Mouse (Mus musculus) heart, postnatal 0 days (tissue): ENCODE measurements around the gene Trpv4. TPM values are rescaled to one million over a fixed set of nuclear protein-coding genes. Genes with fewer than 3 reads are reported as not detected.
A peak's percentile ranks its signal among the peaks of the same experiment; 100 is the strongest.

Source experiments
- ATAC-seq: fragments of 200-750 bp; cut with Nextera tagmentation; 2 replicates; pipeline ENCODE4 v1.8.0; 2017; ENCODE audit warnings: low read depth, moderate number of reproducible peaks, moderate library complexity; ENCODE audit not compliant: insufficient read depth
- DNase-seq: peaks from one replicate; pipeline ENCODE4 v3.0.0-alpha.2; 2016; ENCODE audit warnings: low spot score
- H3K27ac ChIP-seq: fragments of 300-500 bp; sonication (generic); 2 replicates; pipeline ENCODE4 v1.5.1; 2014; ENCODE audit warnings: low read depth, mild to moderate bottlenecking
- H3K27me3 ChIP-seq: fragments of 300-500 bp; sonication (generic); 2 replicates; pipeline ENCODE4 v1.6.1; 2014; ENCODE audit warnings: low read length, mixed read lengths; ENCODE audit not compliant: control insufficient read depth, insufficient read depth
- H3K36me3 ChIP-seq: fragments of 300-500 bp; sonication (generic); replicated peaks from 2 replicates; pipeline ENCODE4 v1.6.1; 2014; ENCODE audit warnings: low read length, mixed read lengths; ENCODE audit not compliant: control insufficient read depth, insufficient read depth
- H3K4me1 ChIP-seq: fragments of 300-500 bp; sonication (generic); 2 replicates; pipeline ENCODE4 v1.6.1; 2014; ENCODE audit warnings: antibody characterized with exemption; ENCODE audit not compliant: control insufficient read depth, insufficient read depth
- H3K4me2 ChIP-seq: fragments of 300-500 bp; sonication (generic); 2 replicates; pipeline ENCODE4 v1.6.1; 2014; ENCODE audit warnings: low read depth, mild to moderate bottlenecking, low read length, moderate library complexity
- H3K4me3 ChIP-seq: fragments of 300-500 bp; sonication (generic); 2 replicates; pipeline ENCODE4 v1.5.1; 2014; ENCODE audit warnings: low read depth, low read length
- H3K9ac ChIP-seq: fragments of 300-500 bp; sonication (generic); replicated peaks from 2 replicates; pipeline ENCODE4 v1.6.1; 2014; ENCODE audit warnings: low read depth, low read length, mixed read lengths
- H3K9me3 ChIP-seq: fragments of 300-500 bp; sonication (generic); replicated peaks from 2 replicates; pipeline ENCODE4 v1.6.1; 2016; ENCODE audit warnings: low read length; ENCODE audit not compliant: control insufficient read depth
- CTCF ChIP-seq: IDR thresholded peaks from 2 replicates; pipeline ENCODE4 v1.5.1; 2016; ENCODE audit warnings: antibody characterized with exemption, control low read depth, low read depth
- EP300 ChIP-seq: IDR thresholded peaks from 2 replicates; pipeline ENCODE4 v1.6.1; 2016; ENCODE audit warnings: antibody characterized with exemption, low read depth
- WGBS: fragments of 180-500 bp; shearing (Covaris S2); extraction: QIAGEN DNeasy Blood & Tissue Kit; methylation state at CpG from one replicate; pipeline ENCODE4 v1.1.7; 2014; 5-methylcytosine and 5-hydroxymethylcytosine counted together
- polyA plus RNA-seq: library from polyadenylated mRNA; unstranded; fragments of >200 nt; fragmentation: Nextera tagmentation; extraction: Ambion mirVana; gene quantifications from 2 replicates; pipeline ENCODE4 v1.2.1, GENCODE M21; 2015
- total RNA-seq: library from RNA; depleted of rRNA; stranded (reverse); fragments of >200 nt; gene quantifications from 2 replicates; pipeline ENCODE4 v1.2.3, GENCODE M21; 2014; ENCODE audit warnings: low replicate concordance

Trpv4 gene
- total and polyA plus RNA-seq, 2 experiments from 2014 or later: 0.87 to 2.3 TPM

- H3K4me1 ChIP-seq: peaks cover 11% of the 10 kb centered on the region
- H3K36me3 ChIP-seq: no peaks in the 10 kb centered on the region
- H3K27ac ChIP-seq: no peak overlapping the region
- no peak overlapping the region for H3K9ac ChIP-seq
- no peaks in the 10 kb centered on the region for H3K9me3 ChIP-seq
- H3K4me2 ChIP-seq: no peak overlapping the region
- DNase-seq: no peak
- H3K27me3 ChIP-seq: peaks cover 72% of the 10 kb centered on the region
- TF ChIP-seq CTCF (no peak), EP300 (no peak)
- 63% methylated on average over 11 of the region's 15 CpGs for WGBS
- peak; percentile 37; the same call in 1 of the 2 replicates for ATAC-seq
- H3K4me3 ChIP-seq: no peak overlapping the region
These were observed 4.4 kb downstream of the Trpv4 start for GRCm38 (mm10) chr5:114653656-114654437.

DNA sequence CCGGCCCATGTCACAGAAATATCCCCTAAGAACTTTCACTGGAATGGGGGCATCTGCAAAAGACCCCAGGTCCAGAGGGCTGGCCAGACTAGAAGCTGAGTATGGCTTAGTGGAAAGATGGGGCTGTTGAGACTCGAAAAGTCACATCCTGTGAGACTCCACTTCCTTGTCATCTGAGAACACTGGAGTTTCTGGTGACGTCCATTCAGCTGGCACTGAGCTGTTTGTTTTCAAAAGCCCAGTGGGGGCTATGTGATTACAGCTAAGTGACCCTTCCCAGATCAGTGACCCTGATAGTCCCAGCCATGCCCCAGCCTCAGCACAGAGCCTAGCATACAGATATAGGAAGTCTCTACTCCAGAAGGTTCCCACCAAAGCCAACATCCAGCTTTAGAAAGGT is 6.8 kb downstream of the Trpv4 start:
- H3K9ac ChIP-seq: no peak overlapping the region
- TF ChIP-seq CTCF (no peak), EP300 (no peak)
- H3K9me3 ChIP-seq: no peaks in the 10 kb centered on the region
- no peak overlapping the region for H3K27ac ChIP-seq
- peaks cover 61% of the 10 kb centered on the region for H3K27me3 ChIP-seq
- no peak overlapping the region for H3K4me3 ChIP-seq
- no peak for DNase-seq
- H3K4me2 ChIP-seq: 0 out of 2 replicates have a peak overlapping the region, but pooled peaks have one; percentile 21
- no peaks in the 10 kb centered on the region for H3K36me3 ChIP-seq
- no peak for ATAC-seq
- peaks cover 16% of the 10 kb centered on the region for H3K4me1 ChIP-seq
- 22% methylated on average over 3 of the region's 3 CpGs for WGBS

GRCm38 (mm10) chr5:114651002-114651401 is 7.2 kb downstream of the Trpv4 start:
- no peak for ATAC-seq
- H3K4me3 ChIP-seq: no peak overlapping the region
- DNase-seq: no peak
- no peaks in the 10 kb centered on the region for H3K36me3 ChIP-seq
- H3K9me3 ChIP-seq: no peaks in the 10 kb centered on the region
- no peak for TF ChIP-seq EP300
- no peak for TF ChIP-seq CTCF
- H3K4me2 ChIP-seq: peak overlapping the region; percentile 21; the same call in 1 of the 2 replicates
- 44% methylated on average over 14 of the region's 14 CpGs for WGBS
- H3K27ac ChIP-seq: no peak overlapping the region
- peaks cover 16% of the 10 kb centered on the region for H3K4me1 ChIP-seq
- peaks cover 61% of the 10 kb centered on the region for H3K27me3 ChIP-seq
- no peak overlapping the region for H3K9ac ChIP-seq

- whole genome bisulfite sequencing: 66% methylated on average over 11 of the region's 11 CpGs
- ATAC-seq (no peak), DNase-seq (no peak)
- H3K9me3 ChIP-seq: no peaks in the 10 kb centered on the region
- H3K4me2 ChIP-seq: no peak overlapping the region
- peaks cover 49% of the 10 kb centered on the region for H3K27me3 ChIP-seq
- no peak overlapping the region for H3K4me3 ChIP-seq
- no peak overlapping the region; the same call in 1 of the 2 replicates for H3K27ac ChIP-seq
- no peak overlapping the region for H3K9ac ChIP-seq
- no peaks in the 10 kb centered on the region for H3K36me3 ChIP-seq
- TF ChIP-seq CTCF: no peak
- TF ChIP-seq EP300: no peak
- H3K4me1 ChIP-seq: peaks cover 16% of the 10 kb centered on the region
These were observed 9.4 kb downstream of the Trpv4 start for GRCm38 (mm10) chr5:114648728-114649311.

DNA sequence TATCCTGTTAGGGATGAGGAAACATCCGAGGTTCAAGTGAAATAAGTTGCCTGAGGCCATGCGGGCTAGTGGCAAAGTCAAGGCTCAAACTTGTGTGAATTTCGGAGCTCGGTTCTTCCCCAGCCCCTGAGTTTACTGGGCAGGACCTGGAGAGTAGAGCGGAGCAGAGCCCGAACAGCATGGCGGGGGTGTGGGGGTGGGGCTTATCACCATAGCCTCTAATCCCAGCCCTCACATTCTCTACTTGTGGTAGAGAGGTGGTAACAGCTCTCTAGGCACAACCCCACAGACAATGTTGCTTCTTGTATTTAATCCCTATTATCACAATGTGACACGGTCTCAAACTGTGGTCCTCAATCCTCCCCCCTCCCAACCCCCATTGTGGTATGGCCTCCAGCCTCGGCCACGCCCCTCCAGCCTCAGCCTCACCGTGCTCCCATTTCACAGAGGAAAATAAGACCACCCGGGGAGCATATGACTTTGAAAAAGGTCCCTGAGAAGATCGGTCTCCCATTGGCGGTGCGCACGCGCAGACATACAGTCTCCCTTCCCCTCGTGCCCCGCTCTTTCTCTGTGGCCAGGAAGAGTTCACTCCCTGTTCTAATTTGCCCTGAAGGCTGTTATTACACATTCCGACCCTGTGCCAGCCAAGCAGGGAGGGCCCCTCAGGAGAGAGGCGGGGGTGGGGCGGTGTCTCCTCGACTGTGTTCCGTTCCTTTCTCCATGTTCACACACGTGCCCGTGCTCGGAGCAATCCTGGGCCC is 10.8 kb downstream of the Trpv4 start:
- Histone ChIP-seq H3K9ac (no peak overlapping the region; the same call in 1 of the 2 replicates), H3K4me3 (peak overlapping the region; percentile 26), H3K36me3 (no peaks in the 10 kb centered on the region), H3K4me1 (peaks cover 16% of the 10 kb centered on the region), H3K4me2 (peak overlapping the region; percentile 52), H3K27me3 (peaks cover 38% of the 10 kb centered on the region), H3K9me3 (no peaks in the 10 kb centered on the region), H3K27ac (no peak overlapping the region)
- 4% methylated on average over 27 of the region's 27 CpGs for WGBS
- no peak for TF ChIP-seq CTCF
- DNase-seq: peak; percentile 20
- ATAC-seq: peak; percentile 63; the same call in 1 of the 2 replicates
